Mouse (Mus musculus) cerebellum, adult 2 months (tissue): ENCODE measurements around the gene Spock1. TPM values are rescaled to one million over a fixed set of nuclear protein-coding genes. Genes with fewer than 3 reads are reported as not detected.

ENCODE experiments used
- DNase-seq, 2 experiments: peaks; one replicate each; pipeline ENCODE4 v3.0.0; 2021
- H3K27ac ChIP-seq: fragments of 200-500 bp; 2 replicates; pipeline ENCODE4 v1.5.1; 2012; ENCODE audit warnings: low read length, control low read depth, inconsistent platforms; ENCODE audit not compliant: insufficient read depth
- H3K27me3 ChIP-seq: fragments of 200-500 bp; 2 replicates; pipeline ENCODE4 v1.6.1; 2012; ENCODE audit warnings: inconsistent platforms, mild to moderate bottlenecking, low read length, moderate library complexity; ENCODE audit not compliant: control insufficient read depth, insufficient read depth
- H3K4me1 ChIP-seq: fragments of 200-500 bp; 2 replicates; pipeline ENCODE4 v1.6.1; 2011; ENCODE audit warnings: low read length; ENCODE audit not compliant: control insufficient read depth, insufficient read depth
- H3K4me3 ChIP-seq: fragments of 200-500 bp; replicated peaks from 2 replicates; pipeline ENCODE3; 2011; ENCODE audit warnings: mild to moderate bottlenecking, low read depth, low read length, control low read depth; ENCODE audit not compliant: insufficient read depth
- CTCF ChIP-seq: fragments of 200-500 bp; IDR thresholded peaks from 2 replicates; pipeline ENCODE4 v1.5.1; 2011; ENCODE audit warnings: low read depth, mild to moderate bottlenecking, control low read depth, low read length, moderate library complexity, borderline replicate concordance; ENCODE audit not compliant: insufficient read depth
- POLR2A ChIP-seq: fragments of 200-500 bp; IDR thresholded peaks from 2 replicates; pipeline ENCODE4 v1.6.1; 2011; ENCODE audit warnings: low read length, control low read depth, borderline replicate concordance; ENCODE audit not compliant: insufficient read depth
- WGBS: fragments of 180-500 bp; shearing (Covaris S2); methylation state at CpG from one replicate; pipeline ENCODE4 v1.1.7; 2018; 5-methylcytosine and 5-hydroxymethylcytosine counted together
- polyA plus RNA-seq: library from polyadenylated mRNA; depleted of rRNA; stranded (reverse); fragments of >200 nt; gene quantifications from 2 replicates; pipeline ENCODE4 v1.2.3, GENCODE M21; 2012

Gene Spock1
- polyA plus RNA-seq, 1 experiment, result 144 TPM

DNA sequence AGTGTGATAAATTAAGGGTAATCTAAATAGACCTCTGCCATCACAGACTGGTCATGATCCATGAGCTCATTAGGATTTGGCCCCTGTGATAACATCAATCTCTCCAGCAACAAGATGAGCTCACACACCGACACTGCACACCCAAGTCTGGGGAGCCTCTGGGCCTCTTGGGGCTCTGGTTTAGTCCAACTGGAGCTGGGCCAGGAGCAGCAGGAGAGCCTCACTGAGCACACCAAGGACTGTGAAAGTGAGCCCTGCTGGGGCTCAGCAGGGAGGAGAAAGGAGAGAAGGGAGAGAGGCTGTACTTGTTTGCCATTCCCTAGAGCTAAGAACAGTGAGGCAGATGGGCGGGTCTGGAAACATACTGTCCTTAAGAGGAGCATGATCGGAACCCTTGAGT lies 248.3 kb downstream of the Spock1 start:
- DNase-seq, result no peak
- H3K27me3 ChIP-seq, result no peaks in the 10 kb centered on the region
- no peak for TF ChIP-seq POLR2A
- TF ChIP-seq CTCF, result no peak
- 78% methylated on average over 3 of the region's 3 CpGs for WGBS
- no peak overlapping the region for H3K4me3 ChIP-seq
- H3K4me1 ChIP-seq, result peaks cover 22% of the 10 kb centered on the region
- H3K27ac ChIP-seq, result no peak overlapping the region

DNA sequence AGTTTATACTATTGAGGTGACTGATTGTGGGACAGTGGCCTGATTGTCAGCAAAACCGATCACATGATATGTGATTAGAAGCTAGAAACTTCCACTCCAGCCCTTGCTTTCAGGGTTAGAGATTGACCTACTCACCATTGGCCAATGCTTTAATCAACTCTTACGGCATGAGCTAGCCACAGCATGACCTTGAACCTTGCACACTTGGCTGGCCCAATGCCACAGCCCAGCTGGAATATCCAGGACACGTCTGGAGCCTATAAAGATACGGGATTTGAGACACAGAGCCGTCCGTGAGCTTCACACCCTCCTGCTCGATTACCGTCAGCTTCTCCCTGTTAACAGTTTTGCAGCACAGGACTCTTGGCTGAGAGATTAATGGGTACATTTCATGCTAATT lies 251.5 kb downstream of the Spock1 start:
- no peak overlapping the region for H3K4me3 ChIP-seq
- no peaks in the 10 kb centered on the region for H3K27me3 ChIP-seq
- peaks cover 23% of the 10 kb centered on the region for H3K4me1 ChIP-seq
- no peak overlapping the region for H3K27ac ChIP-seq
- DNase-seq, result no peak
- TF ChIP-seq POLR2A (no peak), CTCF (no peak)
- 67% methylated on average over 8 of the region's 8 CpGs for WGBS

DNA sequence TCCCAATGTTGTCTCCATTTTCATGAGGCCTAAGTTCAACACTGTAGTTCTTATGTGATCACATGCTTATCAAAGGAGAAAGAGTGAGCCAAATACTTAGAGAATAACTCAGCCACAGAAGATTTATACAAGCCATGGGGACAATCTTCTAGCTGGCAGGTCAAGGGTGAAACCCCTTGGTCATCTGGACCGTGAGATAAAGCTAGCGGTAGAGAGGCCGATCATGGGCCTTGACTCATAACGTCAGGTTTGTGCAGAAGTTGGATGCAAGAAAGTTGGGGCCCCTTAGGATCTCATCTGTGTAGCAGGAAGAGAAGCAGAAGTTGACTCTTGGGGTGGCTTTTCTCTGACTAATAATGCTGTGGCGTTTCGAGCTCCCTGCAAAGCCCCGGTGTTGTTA lies 253.8 kb downstream of the Spock1 start:
- Histone ChIP-seq H3K27me3 (no peaks in the 10 kb centered on the region), H3K4me1 (peaks cover 25% of the 10 kb centered on the region), H3K4me3 (no peak overlapping the region), H3K27ac (no peak overlapping the region)
- DNase-seq, result no peak
- 89% methylated on average over 7 of the region's 7 CpGs for WGBS
- no peak for TF ChIP-seq POLR2A
- no peak for TF ChIP-seq CTCF

DNA sequence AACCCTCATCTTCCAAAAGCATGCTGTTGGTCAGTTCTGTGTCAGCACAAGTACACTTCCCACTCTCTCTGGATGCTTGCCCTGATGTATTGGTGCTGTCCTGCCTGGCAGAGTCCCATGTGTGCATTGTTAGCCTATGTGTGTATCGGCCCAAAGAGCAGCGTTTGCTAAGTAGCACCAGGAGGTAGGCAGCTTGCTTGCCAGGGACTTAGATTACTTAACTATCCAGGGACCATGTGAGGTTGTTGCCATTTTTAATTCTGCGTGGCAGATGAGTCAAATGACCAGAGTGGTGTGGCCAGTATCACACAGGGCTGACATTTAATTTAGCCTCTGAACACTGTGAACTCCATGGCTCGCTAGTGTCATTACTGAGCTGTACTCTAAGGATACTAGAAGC lies 256.9 kb downstream of the Spock1 start:
- peak in 1 of 2 experiments; percentile 75 for DNase-seq
- Histone ChIP-seq H3K27ac (peak overlapping the region; percentile 46; the same call in 1 of the 2 replicates), H3K4me1 (peaks cover 29% of the 10 kb centered on the region), H3K27me3 (no peaks in the 10 kb centered on the region), H3K4me3 (no peak overlapping the region)
- WGBS, result 10% methylated on average over 4 of the region's 4 CpGs
- TF ChIP-seq CTCF, result no peak
- TF ChIP-seq POLR2A, result no peak

DNA sequence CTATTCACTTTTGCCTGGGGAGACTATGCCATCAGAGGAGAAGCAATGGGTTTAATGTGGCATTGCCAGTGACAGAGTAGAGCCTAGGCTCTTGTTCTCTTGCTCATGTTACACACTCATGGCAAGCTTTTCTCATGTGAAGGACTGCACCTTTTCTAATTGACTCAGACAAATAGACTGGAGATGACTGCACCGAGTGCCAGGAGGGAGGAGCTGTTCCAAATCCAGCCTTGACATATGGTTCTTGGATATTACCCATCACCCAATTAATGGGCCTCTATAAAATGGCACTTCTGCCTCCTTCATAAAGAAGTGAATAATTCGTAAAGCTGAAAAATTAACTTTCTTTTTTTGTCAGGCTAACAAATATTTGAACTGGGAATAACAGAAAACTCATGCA lies 259.3 kb downstream of the Spock1 start:
- H3K27me3 ChIP-seq, result no peaks in the 10 kb centered on the region
- no peak overlapping the region for H3K4me3 ChIP-seq
- WGBS, result 35% methylated on average over 2 of the region's 2 CpGs
- peaks cover 23% of the 10 kb centered on the region for H3K4me1 ChIP-seq
- TF ChIP-seq POLR2A (no peak), CTCF (no peak)
- no peak overlapping the region for H3K27ac ChIP-seq
- DNase-seq, result peak; percentile 46 to 75

DNA sequence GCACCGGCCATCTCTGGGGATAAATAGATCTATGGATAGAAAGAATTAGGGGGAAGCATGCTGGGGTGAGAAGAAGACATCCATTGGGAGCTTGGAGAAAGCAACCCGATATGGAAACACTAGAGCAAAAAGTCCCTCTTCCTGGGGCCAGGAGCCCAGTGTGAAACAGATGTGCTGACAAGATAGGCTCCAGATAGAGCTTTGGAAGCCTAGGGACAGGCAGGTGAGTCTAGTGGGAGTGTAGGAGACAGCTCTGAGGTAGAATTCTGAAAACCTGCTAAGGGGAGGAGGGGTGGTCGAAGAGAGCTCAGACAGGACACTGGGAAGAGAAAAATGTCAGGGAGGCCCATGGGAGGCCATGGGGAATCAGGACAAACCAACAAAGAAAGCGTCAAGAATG lies 260.7 kb downstream of the Spock1 start:
- WGBS, result 89% methylated on average over 4 of the region's 4 CpGs

DNA sequence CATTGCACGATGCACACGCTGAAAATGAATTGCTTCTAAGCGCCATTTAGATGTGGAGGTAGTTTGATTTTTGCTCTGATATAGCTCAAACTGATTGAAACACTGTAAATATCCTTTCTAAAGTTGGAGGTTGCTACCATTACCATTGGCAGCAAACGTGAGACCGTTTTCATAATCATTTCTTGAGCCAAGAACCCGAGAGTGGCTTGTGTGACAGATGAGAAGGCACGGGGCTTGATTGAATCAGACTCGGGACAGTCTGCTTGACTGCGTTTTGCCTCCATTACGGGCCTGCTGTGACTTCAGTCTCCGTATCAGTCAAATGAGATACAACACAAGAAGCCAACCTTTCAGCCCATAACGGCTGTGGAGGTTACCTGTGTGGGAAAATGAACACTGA lies 265.1 kb downstream of the Spock1 start:
- TF ChIP-seq POLR2A, result no peak
- no peak for TF ChIP-seq CTCF
- WGBS, result 24% methylated on average over 12 of the region's 12 CpGs
- Histone ChIP-seq H3K27me3 (no peaks in the 10 kb centered on the region), H3K4me1 (peaks cover 10% of the 10 kb centered on the region), H3K27ac (no peak overlapping the region), H3K4me3 (no peak overlapping the region)
- no peak for DNase-seq

More for the DNA sequence above, 260.7 kb downstream of the Spock1 start:
- peaks cover 23% of the 10 kb centered on the region for H3K4me1 ChIP-seq
- H3K4me3 ChIP-seq, result no peak overlapping the region
- H3K27me3 ChIP-seq, result no peaks in the 10 kb centered on the region
- TF ChIP-seq POLR2A (no peak), CTCF (no peak)
- DNase-seq, result no peak
- no peak overlapping the region for H3K27ac ChIP-seq

DNA sequence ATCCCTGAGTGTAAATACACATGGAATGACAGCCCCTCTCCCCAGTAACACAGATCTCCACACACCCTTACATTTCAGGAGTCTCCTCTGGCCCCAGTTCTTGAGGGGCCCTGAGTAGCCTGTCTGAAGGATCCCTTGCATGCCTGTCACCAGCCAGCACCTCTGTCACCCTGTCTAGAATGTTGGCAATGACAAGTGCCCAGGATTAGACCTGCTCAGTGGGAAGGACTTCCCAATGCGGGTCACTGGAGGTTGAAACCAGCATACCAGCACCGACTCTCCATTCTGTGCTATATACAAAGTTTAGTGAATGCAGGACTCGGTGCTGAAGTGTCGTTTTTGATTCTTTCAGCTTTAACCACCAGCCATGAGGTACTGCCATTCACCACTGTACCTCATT lies 266.5 kb downstream of the Spock1 start:
- no peak overlapping the region for H3K27ac ChIP-seq
- peaks cover 19% of the 10 kb centered on the region for H3K4me1 ChIP-seq
- no peak for DNase-seq
- no peak for TF ChIP-seq CTCF
- no peaks in the 10 kb centered on the region for H3K27me3 ChIP-seq
- H3K4me3 ChIP-seq, result no peak overlapping the region
- WGBS, result 75% methylated on average over 4 of the region's 4 CpGs
